Mouse (Mus musculus) limb, embryonic 15.5 days (tissue): ENCODE measurements around the gene Fgfr2. TPM values are rescaled to one million over a fixed set of nuclear protein-coding genes. Genes with fewer than 3 reads are reported as not detected.

Experiments
- ATAC-seq: fragments of 200-750 bp; cut with Nextera tagmentation; 2 replicates; pipeline ENCODE4 v1.8.0; 2017; ENCODE audit warnings: low read depth, moderate TSS enrichment; ENCODE audit not compliant: insufficient number of reproducible peaks, low FRiP score, low TSS enrichment
- H3K27ac ChIP-seq: fragments of 300-500 bp; sonication (generic); 2 replicates; pipeline ENCODE4 v1.5.1; 2015; ENCODE audit warnings: moderate library complexity, mild to moderate bottlenecking, inconsistent platforms
- H3K27me3 ChIP-seq: fragments of 300-500 bp; sonication (generic); 2 replicates; pipeline ENCODE4 v1.6.1; 2015; ENCODE audit warnings: inconsistent platforms
- H3K36me3 ChIP-seq: fragments of 300-500 bp; sonication (generic); 2 replicates; pipeline ENCODE4 v1.6.1; 2015; ENCODE audit warnings: inconsistent platforms
- H3K4me1 ChIP-seq: fragments of 300-500 bp; sonication (generic); 2 replicates; pipeline ENCODE4 v1.6.1; 2015; ENCODE audit warnings: inconsistent platforms
- H3K4me2 ChIP-seq: fragments of 300-500 bp; sonication (generic); 2 replicates; pipeline ENCODE4 v1.6.1; 2015; ENCODE audit warnings: mild to moderate bottlenecking, inconsistent platforms
- H3K4me3 ChIP-seq: fragments of 300-500 bp; sonication (generic); 2 replicates; pipeline ENCODE4 v1.5.1; 2015; ENCODE audit warnings: mild to moderate bottlenecking, inconsistent platforms
- H3K9ac ChIP-seq: fragments of 300-500 bp; sonication (generic); 2 replicates; pipeline ENCODE4 v1.6.1; 2015; ENCODE audit warnings: inconsistent platforms
- H3K9me3 ChIP-seq: fragments of 300-500 bp; sonication (generic); 2 replicates; pipeline ENCODE4 v1.6.1; 2016; ENCODE audit warnings: inconsistent platforms
- WGBS: fragments of 180-500 bp; shearing (Covaris S2); methylation state at CpG from one replicate; pipeline ENCODE4 v1.1.7; 2015; 5-methylcytosine and 5-hydroxymethylcytosine counted together
- polyA plus RNA-seq: library from polyadenylated mRNA; unstranded; fragments of >200 nt; fragmentation: Nextera tagmentation; extraction: Ambion mirVana; gene quantifications from 2 replicates; pipeline ENCODE4 v1.2.1, GENCODE M21; 2015

Fgfr2 gene
- polyA plus RNA-seq, 1 experiment from 2014 or later: 101 TPM

GRCm38 (mm10) chr7:130839380-130840100 is 2283.6 kb downstream of the Fgfr2 start:
- 82% methylated on average over 12 of the region's 12 CpGs for WGBS
- no peak overlapping the region for H3K4me3 ChIP-seq
- H3K27ac ChIP-seq: no peak overlapping the region
- no peaks in the 10 kb centered on the region for H3K9me3 ChIP-seq
- H3K4me1 ChIP-seq: peaks cover 17% of the 10 kb centered on the region
- ATAC-seq: no peak
- no peak overlapping the region for H3K9ac ChIP-seq
- H3K4me2 ChIP-seq: no peak overlapping the region
- H3K36me3 ChIP-seq: no peaks in the 10 kb centered on the region
- no peaks in the 10 kb centered on the region for H3K27me3 ChIP-seq

DNA sequence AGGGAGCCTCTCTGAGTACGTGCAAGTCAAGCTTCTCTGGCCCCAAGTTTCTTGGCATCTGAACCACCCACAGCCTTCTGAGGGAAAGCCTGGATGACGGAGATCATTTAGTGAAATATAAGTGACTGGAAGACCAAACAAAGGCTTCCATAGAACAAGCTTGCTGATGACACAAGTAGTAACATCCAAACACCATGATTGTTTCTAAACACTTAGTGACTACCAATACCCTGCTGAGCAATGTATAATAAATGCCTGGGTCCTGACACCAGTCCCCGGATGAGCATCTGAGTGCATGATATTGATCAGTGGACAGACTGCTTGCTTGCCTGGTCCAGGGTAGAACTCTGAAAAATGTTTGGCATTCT is 2284.5 kb downstream of the Fgfr2 start:
- Histone ChIP-seq H3K9me3 (no peaks in the 10 kb centered on the region), H3K36me3 (no peaks in the 10 kb centered on the region), H3K9ac (no peak overlapping the region), H3K4me2 (no peak overlapping the region), H3K4me1 (peaks cover 17% of the 10 kb centered on the region), H3K4me3 (no peak overlapping the region), H3K27me3 (no peaks in the 10 kb centered on the region), H3K27ac (no peak overlapping the region)
- no peak for ATAC-seq
- WGBS: 68% methylated on average over 3 of the region's 3 CpGs

- H3K4me3 ChIP-seq: no peak overlapping the region
- no peaks in the 10 kb centered on the region for H3K27me3 ChIP-seq
- H3K4me2 ChIP-seq: no peak overlapping the region
- no peak overlapping the region for H3K27ac ChIP-seq
- H3K9me3 ChIP-seq: no peaks in the 10 kb centered on the region
- no peaks in the 10 kb centered on the region for H3K36me3 ChIP-seq
- no peak overlapping the region for H3K9ac ChIP-seq
- ATAC-seq: no peak
- peaks cover 17% of the 10 kb centered on the region for H3K4me1 ChIP-seq
- WGBS: 46% methylated on average over 12 of the region's 12 CpGs
Measured at GRCm38 (mm10) chr7:130837941-130838657, 2285.1 kb downstream of the Fgfr2 start.

DNA sequence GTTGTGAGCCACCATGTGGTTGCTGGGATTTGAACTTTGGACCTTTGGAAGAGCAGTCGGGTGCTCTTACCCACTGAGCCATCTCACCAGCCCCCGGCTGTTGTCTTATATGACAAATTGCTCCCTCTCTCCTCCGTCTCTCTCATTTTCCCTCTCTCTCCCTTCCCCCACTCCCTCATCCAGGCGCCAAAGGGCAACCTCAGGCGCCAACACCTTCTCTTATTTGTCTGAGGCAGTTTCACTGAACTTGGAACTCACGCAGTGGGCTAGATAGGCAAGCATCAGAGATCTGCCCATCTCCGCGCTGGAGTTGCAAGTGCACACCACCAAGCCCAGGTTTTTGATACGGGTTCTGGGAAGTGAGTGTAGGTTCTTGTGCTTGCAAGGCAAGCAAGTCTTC is 2287.1 kb downstream of the Fgfr2 start:
- H3K36me3 ChIP-seq: no peaks in the 10 kb centered on the region
- ATAC-seq: no peak
- no peaks in the 10 kb centered on the region for H3K9me3 ChIP-seq
- H3K9ac ChIP-seq: no peak overlapping the region
- peaks cover 17% of the 10 kb centered on the region for H3K4me1 ChIP-seq
- no peaks in the 10 kb centered on the region for H3K27me3 ChIP-seq
- H3K4me3 ChIP-seq: no peak overlapping the region
- 76% methylated on average over 9 of the region's 9 CpGs for WGBS
- H3K4me2 ChIP-seq: no peak overlapping the region
- H3K27ac ChIP-seq: no peak overlapping the region

- no peaks in the 10 kb centered on the region for H3K9me3 ChIP-seq
- H3K27me3 ChIP-seq: no peaks in the 10 kb centered on the region
- H3K27ac ChIP-seq: no peak overlapping the region
- no peak overlapping the region for H3K4me3 ChIP-seq
- H3K4me1 ChIP-seq: peaks cover 17% of the 10 kb centered on the region
- no peak overlapping the region for H3K4me2 ChIP-seq
- no peak overlapping the region for H3K9ac ChIP-seq
- WGBS: 30% methylated on average over 18 of the region's 18 CpGs
- no peaks in the 10 kb centered on the region for H3K36me3 ChIP-seq
- no peak for ATAC-seq
Measured at GRCm38 (mm10) chr7:130834958-130835861, 2287.9 kb downstream of the Fgfr2 start.

DNA sequence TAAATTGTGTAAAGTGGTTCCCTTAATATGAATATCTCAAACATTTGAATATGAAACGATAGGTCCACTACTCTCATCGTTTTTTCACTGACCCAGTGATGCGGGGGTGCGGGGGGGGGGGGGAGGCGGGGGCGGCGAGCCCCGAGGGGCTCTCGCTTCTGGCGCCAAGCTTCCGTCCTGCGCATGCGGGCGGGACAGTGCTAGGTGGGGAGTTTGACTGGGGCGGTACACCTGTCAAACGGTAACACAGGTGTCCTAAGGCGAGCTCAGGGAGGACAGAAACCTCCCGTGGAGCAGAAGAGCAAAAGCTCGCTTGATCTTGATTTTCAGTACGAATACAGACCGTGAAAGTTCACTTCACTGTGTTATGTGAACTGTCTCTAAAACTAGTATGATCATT is 2288.9 kb downstream of the Fgfr2 start:
- H3K36me3 ChIP-seq: no peaks in the 10 kb centered on the region
- H3K4me3 ChIP-seq: no peak overlapping the region
- no peak overlapping the region for H3K9ac ChIP-seq
- H3K27ac ChIP-seq: no peak overlapping the region
- no peak overlapping the region for H3K4me2 ChIP-seq
- 26% methylated on average over 21 of the region's 21 CpGs for WGBS
- H3K4me1 ChIP-seq: peaks cover 17% of the 10 kb centered on the region
- H3K27me3 ChIP-seq: no peaks in the 10 kb centered on the region
- no peaks in the 10 kb centered on the region for H3K9me3 ChIP-seq
- peak; percentile 95 for ATAC-seq

DNA sequence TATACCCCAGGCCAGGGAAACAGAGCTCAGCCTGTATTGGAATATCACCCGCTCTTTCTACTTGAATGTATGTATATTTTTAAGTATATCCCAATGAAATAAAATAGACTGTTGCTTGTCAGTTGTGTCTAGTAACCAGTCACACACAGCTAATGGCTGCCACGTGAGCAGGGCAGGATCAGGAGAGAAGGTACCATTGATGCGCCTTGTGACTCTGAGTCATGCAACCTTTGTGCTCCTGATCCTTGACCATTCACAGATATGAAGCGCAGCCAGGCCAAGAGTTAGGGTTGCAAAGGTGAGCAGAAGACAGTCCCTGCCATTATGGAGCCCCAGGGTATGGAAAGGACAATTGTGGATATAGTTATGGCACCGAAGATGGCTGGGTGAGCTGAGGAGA is 2291.6 kb downstream of the Fgfr2 start:
- H3K9ac ChIP-seq: no peak overlapping the region
- no peak overlapping the region for H3K27ac ChIP-seq
- peaks cover 12% of the 10 kb centered on the region for H3K4me1 ChIP-seq
- H3K4me3 ChIP-seq: no peak overlapping the region
- no peaks in the 10 kb centered on the region for H3K9me3 ChIP-seq
- no peaks in the 10 kb centered on the region for H3K36me3 ChIP-seq
- H3K27me3 ChIP-seq: no peaks in the 10 kb centered on the region
- H3K4me2 ChIP-seq: no peak overlapping the region
- WGBS: 90% methylated on average over 5 of the region's 5 CpGs
- ATAC-seq: no peak

DNA sequence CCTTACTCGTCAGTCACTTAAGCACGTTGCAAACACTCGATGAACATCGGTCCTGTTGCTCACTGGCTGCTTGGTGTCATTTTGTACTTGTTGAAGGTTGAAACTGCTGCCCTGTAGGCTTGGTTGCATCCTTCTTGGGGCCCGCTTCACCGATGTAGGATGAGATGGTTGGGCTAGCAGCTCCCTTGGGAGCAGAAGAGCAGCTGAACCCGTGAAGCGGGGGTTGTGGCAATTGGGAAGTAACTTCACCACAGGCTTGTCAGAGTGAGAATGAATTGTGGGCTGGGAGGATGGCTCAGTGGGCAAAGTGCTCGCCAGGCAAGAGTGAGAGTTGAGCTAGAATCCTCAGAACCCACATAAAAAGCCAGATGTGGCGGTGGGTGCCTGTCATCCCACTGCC is 2294.7 kb downstream of the Fgfr2 start:
- no peaks in the 10 kb centered on the region for H3K9me3 ChIP-seq
- H3K27ac ChIP-seq: no peak overlapping the region
- ATAC-seq: no peak
- WGBS: 83% methylated on average over 10 of the region's 10 CpGs
- no peaks in the 10 kb centered on the region for H3K36me3 ChIP-seq
- no peaks in the 10 kb centered on the region for H3K4me1 ChIP-seq
- H3K4me3 ChIP-seq: no peak overlapping the region
- no peak overlapping the region for H3K9ac ChIP-seq
- H3K4me2 ChIP-seq: no peak overlapping the region
- H3K27me3 ChIP-seq: no peaks in the 10 kb centered on the region

- Histone ChIP-seq H3K36me3 (no peaks in the 10 kb centered on the region), H3K9me3 (no peaks in the 10 kb centered on the region), H3K4me3 (no peak overlapping the region), H3K27ac (no peak overlapping the region), H3K27me3 (no peaks in the 10 kb centered on the region), H3K9ac (no peak overlapping the region), H3K4me2 (no peak overlapping the region), H3K4me1 (no peaks in the 10 kb centered on the region)
- 85% methylated on average over 9 of the region's 9 CpGs for WGBS
- ATAC-seq: no peak
Measured at GRCm38 (mm10) chr7:130827844-130828403, 2295.2 kb downstream of the Fgfr2 start.

DNA sequence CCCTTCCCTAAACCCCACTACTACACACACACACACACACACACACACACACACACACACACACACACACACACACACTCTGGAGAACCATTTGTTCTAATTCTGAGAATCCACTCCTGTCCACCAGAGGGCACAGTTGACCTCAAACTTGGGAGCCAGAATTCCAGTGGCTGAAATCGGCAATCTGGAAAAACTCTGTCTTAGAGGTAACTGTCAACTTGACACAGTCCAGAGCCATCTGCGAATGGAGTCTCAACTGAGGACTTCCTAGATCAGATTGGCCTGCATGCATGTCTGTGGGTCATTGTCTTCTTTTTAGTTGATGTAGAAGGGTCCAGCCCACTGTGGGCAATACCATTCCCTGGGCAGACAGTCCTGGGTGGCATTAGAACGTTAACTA is 2295.7 kb downstream of the Fgfr2 start:
- no peak overlapping the region for H3K9ac ChIP-seq
- H3K27me3 ChIP-seq: no peaks in the 10 kb centered on the region
- no peak for ATAC-seq
- H3K27ac ChIP-seq: no peak overlapping the region
- no peak overlapping the region for H3K4me2 ChIP-seq
- 36% methylated on average over 3 of the region's 3 CpGs for WGBS
- no peaks in the 10 kb centered on the region for H3K4me1 ChIP-seq
- no peaks in the 10 kb centered on the region for H3K36me3 ChIP-seq
- no peak overlapping the region for H3K4me3 ChIP-seq
- H3K9me3 ChIP-seq: no peaks in the 10 kb centered on the region

- no peaks in the 10 kb centered on the region for H3K9me3 ChIP-seq
- no peak overlapping the region for H3K4me3 ChIP-seq
- no peak overlapping the region for H3K27ac ChIP-seq
- H3K4me1 ChIP-seq: no peaks in the 10 kb centered on the region
- ATAC-seq: no peak
- 63% methylated on average over 3 of the region's 3 CpGs for WGBS
- no peaks in the 10 kb centered on the region for H3K36me3 ChIP-seq
- H3K27me3 ChIP-seq: no peaks in the 10 kb centered on the region
- H3K4me2 ChIP-seq: no peak overlapping the region
- no peak overlapping the region for H3K9ac ChIP-seq
Measured at GRCm38 (mm10) chr7:130826343-130826742, 2296.8 kb downstream of the Fgfr2 start.

- Histone ChIP-seq H3K36me3 (no peaks in the 10 kb centered on the region), H3K4me3 (no peak overlapping the region), H3K4me2 (no peak overlapping the region), H3K27ac (no peak overlapping the region), H3K4me1 (no peaks in the 10 kb centered on the region), H3K27me3 (no peaks in the 10 kb centered on the region), H3K9me3 (no peaks in the 10 kb centered on the region), H3K9ac (no peak overlapping the region)
- no peak for ATAC-seq
- WGBS: 58% methylated on average over 9 of the region's 9 CpGs
Measured at GRCm38 (mm10) chr7:130823992-130824391, 2299.2 kb downstream of the Fgfr2 start.
